Mouse (Mus musculus): ENCODE results near the gene Zfp354c. TPM values are rescaled to one million over a fixed set of nuclear protein-coding genes. Genes with fewer than 3 reads are reported as not detected.

Zfp354c gene
- polyA plus RNA-seq, 1 experiment = 18.1 TPM

GRCm38 (mm10) chr11:50841023-50841735, 13.7 kb upstream of the Zfp354c start, which contains the start of gene Zfp879:
Gene Zfp879 (minus strand): TSS chr11:50841552.
- Histone ChIP-seq H3K4me3 (replicated peaks; ENCODE audit: insufficient read depth, low read depth, low read length) (peak within 1 kb of the TSS; percentile 48), H3K4me1 (ENCODE audit: control insufficient read depth, insufficient read depth, low read length) (no peaks in the 10 kb centered on the region), H3K27ac (ENCODE audit: insufficient read depth, low read length) (peak within 1 kb of the TSS; percentile 53), H3K27me3 (ENCODE audit: control insufficient read depth, insufficient read depth, low read length) (no peaks in the 10 kb centered on the region)
- DNase-seq = peak; percentile 97 to 98
- TF ChIP-seq CTCF (IDR thresholded peaks at IDR 0.05; ENCODE audit: borderline replicate concordance, insufficient read depth, low read depth, low read length) (no peak), POLR2A (IDR thresholded peaks at IDR 0.05; ENCODE audit: borderline replicate concordance, insufficient read depth, low read length) (peak; percentile 75; the same call in 1 of the 2 replicates)
- WGBS = 8% methylated on average over 22 of the region's 22 CpGs

GRCm38 (mm10) chr11:50835727-50836126, 8.2 kb upstream of the Zfp354c start:
- DNase-seq = no peak
- Histone ChIP-seq H3K27ac (ENCODE audit: insufficient read depth, low read length) (no peak overlapping the region), H3K4me3 (replicated peaks; ENCODE audit: insufficient read depth, low read depth, low read length) (no peak overlapping the region), H3K27me3 (ENCODE audit: control insufficient read depth, insufficient read depth, low read length) (no peaks in the 10 kb centered on the region), H3K4me1 (ENCODE audit: control insufficient read depth, insufficient read depth, low read length) (no peaks in the 10 kb centered on the region)
- WGBS = 87% methylated on average over 4 of the region's 4 CpGs
- no peak for TF ChIP-seq POLR2A (IDR thresholded peaks at IDR 0.05; ENCODE audit: borderline replicate concordance, insufficient read depth, low read length)
- no peak for TF ChIP-seq CTCF (IDR thresholded peaks at IDR 0.05; ENCODE audit: borderline replicate concordance, insufficient read depth, low read depth, low read length)

DNA sequence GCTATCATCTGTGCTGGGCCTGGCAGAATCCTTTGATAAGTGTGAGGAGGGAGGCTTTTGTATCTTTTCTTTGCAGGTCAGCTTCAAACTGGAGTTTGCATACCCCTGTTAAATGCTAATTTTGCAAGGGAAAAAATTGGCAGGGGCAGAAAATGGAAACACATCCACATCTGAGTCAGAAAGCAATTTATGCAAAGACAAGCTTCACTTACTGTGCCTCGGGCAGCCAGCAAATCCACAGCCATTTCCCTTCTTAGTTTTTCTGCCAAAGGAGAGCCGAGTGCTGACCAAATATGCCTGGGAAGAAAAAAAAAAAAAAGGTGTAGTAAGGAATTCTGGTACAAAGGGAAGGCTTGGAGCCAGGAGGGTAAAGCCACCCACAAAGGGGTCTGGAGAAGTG, 1.3 kb downstream of the Zfp354c start:
- no peak overlapping the region for H3K4me3 ChIP-seq (replicated peaks; ENCODE audit: insufficient read depth, low read depth, low read length)
- H3K4me1 ChIP-seq (ENCODE audit: control insufficient read depth, insufficient read depth, low read length) = no peaks in the 10 kb centered on the region
- no peak overlapping the region for H3K27ac ChIP-seq (ENCODE audit: insufficient read depth, low read length)
- H3K27me3 ChIP-seq (ENCODE audit: control insufficient read depth, insufficient read depth, low read length) = no peaks in the 10 kb centered on the region
- TF ChIP-seq CTCF (IDR thresholded peaks at IDR 0.05; ENCODE audit: borderline replicate concordance, insufficient read depth, low read depth, low read length) (no peak), POLR2A (IDR thresholded peaks at IDR 0.05; ENCODE audit: borderline replicate concordance, insufficient read depth, low read length) (no peak)
- WGBS = 30% methylated on average over 2 of the region's 2 CpGs
- no peak for DNase-seq

DNA sequence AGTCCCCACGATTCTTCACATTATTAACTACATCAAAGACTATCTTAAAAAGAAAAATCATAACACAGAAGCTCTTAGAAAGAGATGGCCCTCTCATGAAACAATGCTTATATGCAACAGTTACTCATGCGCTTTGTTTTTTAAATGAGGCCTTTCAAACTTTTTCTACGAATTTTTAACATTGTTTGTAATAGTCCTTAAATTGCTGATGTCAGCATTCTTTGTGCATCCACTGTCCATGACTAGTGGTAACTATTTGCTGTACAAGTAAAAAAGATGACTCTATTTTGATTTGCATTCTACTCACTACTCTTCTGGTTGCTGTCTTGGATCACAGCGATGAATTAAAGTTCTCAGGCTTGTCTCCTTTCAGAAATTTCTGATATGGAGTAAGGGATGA, 13.3 kb downstream of the Zfp354c start:
- WGBS = 99% methylated on average over 4 of the region's 4 CpGs
- no peak for DNase-seq
- Histone ChIP-seq H3K27ac (ENCODE audit: insufficient read depth, low read length) (no peak overlapping the region), H3K4me3 (replicated peaks; ENCODE audit: insufficient read depth, low read depth, low read length) (no peak overlapping the region), H3K27me3 (ENCODE audit: control insufficient read depth, insufficient read depth, low read length) (no peaks in the 10 kb centered on the region), H3K4me1 (ENCODE audit: control insufficient read depth, insufficient read depth, low read length) (no peaks in the 10 kb centered on the region)
- TF ChIP-seq CTCF (IDR thresholded peaks at IDR 0.05; ENCODE audit: borderline replicate concordance, insufficient read depth, low read depth, low read length) (no peak), POLR2A (IDR thresholded peaks at IDR 0.05; ENCODE audit: borderline replicate concordance, insufficient read depth, low read length) (no peak)

GRCm38 (mm10) chr11:50798836-50799235, 28.7 kb downstream of the Zfp354c start:
- Histone ChIP-seq H3K4me3 (replicated peaks; ENCODE audit: insufficient read depth, low read depth, low read length) (no peak overlapping the region), H3K27ac (ENCODE audit: insufficient read depth, low read length) (no peak overlapping the region), H3K27me3 (ENCODE audit: control insufficient read depth, insufficient read depth, low read length) (no peaks in the 10 kb centered on the region), H3K4me1 (ENCODE audit: control insufficient read depth, insufficient read depth, low read length) (no peaks in the 10 kb centered on the region)
- DNase-seq = no peak
- TF ChIP-seq POLR2A (IDR thresholded peaks at IDR 0.05; ENCODE audit: borderline replicate concordance, insufficient read depth, low read length) (no peak), CTCF (IDR thresholded peaks at IDR 0.05; ENCODE audit: borderline replicate concordance, insufficient read depth, low read depth, low read length) (no peak)

DNA sequence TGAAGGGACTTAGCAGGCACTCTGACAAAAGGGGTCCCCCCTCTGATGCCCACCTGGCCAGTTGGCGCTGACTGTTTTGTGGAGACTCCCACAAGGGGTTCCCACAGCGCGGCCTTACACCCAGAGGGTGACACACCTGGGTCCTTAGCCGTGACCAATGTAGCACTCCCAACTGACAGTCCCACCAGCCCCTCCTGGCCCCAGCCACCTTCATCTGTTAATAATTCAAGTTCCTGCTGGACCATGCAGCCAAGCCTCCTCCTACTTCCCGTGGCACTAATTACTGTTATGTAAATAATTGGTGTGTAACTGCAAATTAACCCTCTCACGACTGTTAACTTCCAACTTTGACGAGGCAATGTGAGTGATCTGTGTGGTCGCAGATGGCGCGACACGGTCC, 29.9 kb downstream of the Zfp354c start:
- no peak overlapping the region for H3K4me3 ChIP-seq (replicated peaks; ENCODE audit: insufficient read depth, low read depth, low read length)
- no peak for DNase-seq
- 65% methylated on average over 11 of the region's 11 CpGs for WGBS
- no peak for TF ChIP-seq CTCF (IDR thresholded peaks at IDR 0.05; ENCODE audit: borderline replicate concordance, insufficient read depth, low read depth, low read length)
- TF ChIP-seq POLR2A (IDR thresholded peaks at IDR 0.05; ENCODE audit: borderline replicate concordance, insufficient read depth, low read length) = no peak
- no peaks in the 10 kb centered on the region for H3K4me1 ChIP-seq (ENCODE audit: control insufficient read depth, insufficient read depth, low read length)
- no peak overlapping the region for H3K27ac ChIP-seq (ENCODE audit: insufficient read depth, low read length)
- no peaks in the 10 kb centered on the region for H3K27me3 ChIP-seq (ENCODE audit: control insufficient read depth, insufficient read depth, low read length)

DNA sequence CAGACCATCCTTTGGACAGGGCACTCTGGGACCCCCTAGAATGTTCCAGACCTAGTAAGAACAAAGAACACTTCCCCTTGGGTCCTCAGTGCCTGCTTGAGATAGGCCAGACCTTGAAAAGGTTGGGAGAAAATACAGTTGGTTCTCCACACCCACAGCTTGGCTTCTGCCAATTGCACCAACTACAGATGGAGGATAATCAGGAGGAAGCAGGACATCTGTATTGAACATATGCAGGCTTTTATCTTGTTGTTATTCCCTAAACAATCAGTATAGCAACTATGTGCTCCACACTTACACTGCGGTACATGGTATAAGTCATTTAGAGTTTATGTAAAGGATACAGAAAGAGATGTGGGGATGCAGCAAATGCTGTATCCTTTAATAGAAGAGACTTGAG, 56.5 kb downstream of the Zfp354c start:
- DNase-seq = no peak
- no peak for TF ChIP-seq POLR2A (IDR thresholded peaks at IDR 0.05; ENCODE audit: borderline replicate concordance, insufficient read depth, low read length)
- TF ChIP-seq CTCF (IDR thresholded peaks at IDR 0.05; ENCODE audit: borderline replicate concordance, insufficient read depth, low read depth, low read length) = no peak
- peaks cover 2% of the 10 kb centered on the region; the same call in 1 of the 2 replicates for H3K4me1 ChIP-seq (ENCODE audit: control insufficient read depth, insufficient read depth, low read length)
- no peaks in the 10 kb centered on the region for H3K27me3 ChIP-seq (ENCODE audit: control insufficient read depth, insufficient read depth, low read length)
- WGBS = 100% methylated on average over 1 of the region's 1 CpGs
- no peak overlapping the region for H3K4me3 ChIP-seq (replicated peaks; ENCODE audit: insufficient read depth, low read depth, low read length)
- no peak overlapping the region for H3K27ac ChIP-seq (ENCODE audit: insufficient read depth, low read length)
